Mouse (Mus musculus) olfactory bulb, adult 2 months (tissue): ENCODE data around the gene Polr2a. TPM values are rescaled to one million over a fixed set of nuclear protein-coding genes. Genes with fewer than 3 reads are reported as not detected.

Source experiments
- H3K27ac ChIP-seq: fragments of 200-500 bp; 2 replicates; pipeline ENCODE4 v1.5.1; 2012; ENCODE audit warnings: low read depth, low read length; ENCODE audit not compliant: insufficient read depth
- H3K4me1 ChIP-seq: fragments of 200-500 bp; 2 replicates; pipeline ENCODE4 v1.6.1; 2012; ENCODE audit warnings: low read length; ENCODE audit not compliant: control insufficient read depth, insufficient read depth
- H3K4me3 ChIP-seq: fragments of 200-500 bp; 2 replicates; pipeline ENCODE4 v1.5.1; 2012; ENCODE audit warnings: mild to moderate bottlenecking, low read depth, low read length, moderate library complexity; ENCODE audit not compliant: insufficient read depth
- CTCF ChIP-seq: fragments of 200-500 bp; IDR thresholded peaks from 2 replicates; pipeline ENCODE4 v1.5.1; 2012; ENCODE audit warnings: low read depth, mild to moderate bottlenecking, low read length, moderate library complexity; ENCODE audit not compliant: insufficient read depth
- POLR2A ChIP-seq: fragments of 200-500 bp; IDR thresholded peaks from 2 replicates; pipeline ENCODE4 v1.6.1; 2012; ENCODE audit warnings: mild to moderate bottlenecking, low read depth, low read length, moderate library complexity; ENCODE audit not compliant: insufficient read depth
- WGBS: fragments of 180-500 bp; shearing (Covaris S2); methylation state at CpG from one replicate; pipeline ENCODE4 v1.1.7; 2018; 5-methylcytosine and 5-hydroxymethylcytosine counted together
- polyA plus RNA-seq: library from polyadenylated mRNA; stranded (reverse); fragments of >200 nt; gene quantifications from 2 replicates; pipeline ENCODE4 v1.2.4, GENCODE M21; 2012; ENCODE audit warnings: low replicate concordance; ENCODE audit not compliant: missing spikeins, insufficient read depth, insufficient read length

Gene Polr2a
- polyA plus RNA-seq, 1 experiment, result 105 TPM

GRCm38 (mm10) chr11:69692863-69693262, 65.6 kb downstream of the Polr2a start:
- Histone ChIP-seq H3K4me1 (peaks cover 15% of the 10 kb centered on the region), H3K27ac (no peak overlapping the region), H3K4me3 (no peak overlapping the region)
- WGBS, result 90% methylated on average over 6 of the region's 6 CpGs
- TF ChIP-seq CTCF (no peak), POLR2A (no peak)

- H3K4me3 ChIP-seq, result no peak overlapping the region
- H3K4me1 ChIP-seq, result peaks cover 15% of the 10 kb centered on the region
- TF ChIP-seq CTCF, result no peak
- TF ChIP-seq POLR2A, result no peak
- H3K27ac ChIP-seq, result no peak overlapping the region
- 71% methylated on average over 9 of the region's 9 CpGs for WGBS
Measured at GRCm38 (mm10) chr11:69692196-69692811, 66.1 kb downstream of the Polr2a start.

- Histone ChIP-seq H3K27ac (no peak overlapping the region), H3K4me1 (peaks cover 25% of the 10 kb centered on the region), H3K4me3 (no peak overlapping the region)
- no peak for TF ChIP-seq POLR2A
- no peak for TF ChIP-seq CTCF
- 97% methylated on average over 1 of the region's 1 CpGs for WGBS
Measured at GRCm38 (mm10) chr11:69689891-69690290, 68.5 kb downstream of the Polr2a start.

GRCm38 (mm10) chr11:69687061-69687460, 71.4 kb downstream of the Polr2a start:
- Histone ChIP-seq H3K4me1 (peaks cover 22% of the 10 kb centered on the region), H3K27ac (no peak overlapping the region), H3K4me3 (no peak overlapping the region)
- WGBS, result 68% methylated on average over 5 of the region's 5 CpGs
- no peak for TF ChIP-seq POLR2A

GRCm38 (mm10) chr11:69686377-69686776, 72.1 kb downstream of the Polr2a start:
- Histone ChIP-seq H3K4me3 (no peak overlapping the region), H3K27ac (no peak overlapping the region), H3K4me1 (peaks cover 22% of the 10 kb centered on the region)
- TF ChIP-seq POLR2A, result no peak
- no peak for TF ChIP-seq CTCF
- 3% methylated on average over 4 of the region's 4 CpGs for WGBS

GRCm38 (mm10) chr11:69685526-69686148, 72.8 kb downstream of the Polr2a start, which contains the start of gene Tnfsf13:
TSS of gene Tnfsf13 (minus strand) at chr11:69685784.
- Histone ChIP-seq H3K4me1 (peaks cover 24% of the 10 kb centered on the region), H3K4me3 (no peak within 1 kb of the TSS), H3K27ac (peak within 1 kb of the TSS; percentile 94)
- TF ChIP-seq POLR2A, result no peak; the same call in 1 of the 2 replicates
- TF ChIP-seq CTCF, result no peak
- WGBS, result 40% methylated on average over 10 of the region's 10 CpGs

GRCm38 (mm10) chr11:69684936-69685335, 73.5 kb downstream of the Polr2a start:
- TF ChIP-seq CTCF, result no peak
- no peak for TF ChIP-seq POLR2A
- H3K4me1 ChIP-seq, result peaks cover 31% of the 10 kb centered on the region
- no peak overlapping the region for H3K4me3 ChIP-seq
- H3K27ac ChIP-seq, result peak overlapping the region; percentile 94
- WGBS, result 72% methylated on average over 6 of the region's 6 CpGs

- peaks cover 32% of the 10 kb centered on the region for H3K4me1 ChIP-seq
- TF ChIP-seq POLR2A, result no peak
- TF ChIP-seq CTCF, result no peak
- no peak overlapping the region for H3K27ac ChIP-seq
- no peak overlapping the region for H3K4me3 ChIP-seq
- WGBS, result 87% methylated on average over 12 of the region's 12 CpGs
Measured at GRCm38 (mm10) chr11:69684128-69684745, 74.2 kb downstream of the Polr2a start.

Other genes with a start within 250 kb of the Polr2a start
- gene Dnah2, start 209.5 kb downstream of the Polr2a start, polyA plus RNA-seq, result not detected in 2 replicates
- not detected in 2 replicates for gene Efnb3, start 198.4 kb downstream of the Polr2a start, polyA plus RNA-seq
- gene Wrap53, start 178.4 kb downstream of the Polr2a start, polyA plus RNA-seq, result not detected in 2 replicates
- not detected in 2 replicates for gene Trp53, start 178.3 kb downstream of the Polr2a start, polyA plus RNA-seq
- gene Atp1b2, start 152.7 kb downstream of the Polr2a start, polyA plus RNA-seq, result 162 TPM in 1 of 2 replicates, not detected in the other
- not detected in 2 replicates for gene Shbg, start 140.7 kb downstream of the Polr2a start, polyA plus RNA-seq
- not detected in 2 replicates for gene Sat2, start 136.6 kb downstream of the Polr2a start, polyA plus RNA-seq
- not detected in 2 replicates for gene Fxr2, start 125.6 kb downstream of the Polr2a start, polyA plus RNA-seq
- not detected in 2 replicates for gene Sox15, start 103.3 kb downstream of the Polr2a start, polyA plus RNA-seq
- not detected in 2 replicates for gene Mpdu1, start 96.0 kb downstream of the Polr2a start, polyA plus RNA-seq
- gene Cd68, start 92.5 kb downstream of the Polr2a start, polyA plus RNA-seq, result not detected in 2 replicates
- gene Eif4a1, start 86.2 kb downstream of the Polr2a start, polyA plus RNA-seq, result 796 TPM in 1 of 2 replicates, not detected in the other
- gene Senp3, start 76.6 kb downstream of the Polr2a start, polyA plus RNA-seq, result not detected in 2 replicates
- gene Tnfsf13, start 72.9 kb downstream of the Polr2a start, polyA plus RNA-seq, result not detected in 2 replicates
- not detected in 2 replicates for gene Tnfsf12, start 62.8 kb downstream of the Polr2a start, polyA plus RNA-seq
- gene Tnfsfm13, start 62.5 kb downstream of the Polr2a start, polyA plus RNA-seq, result not detected in 2 replicates
- gene Slc35g3, start 3.3 kb upstream of the Polr2a start, polyA plus RNA-seq, result not detected in 2 replicates
- gene Zbtb4, start 7.3 kb upstream of the Polr2a start, polyA plus RNA-seq, result 250 TPM in 1 of 2 replicates, not detected in the other
- gene Chrnb1, start 37.3 kb upstream of the Polr2a start, polyA plus RNA-seq, result not detected in 2 replicates
- not detected in 2 replicates for gene Fgf11, start 43.2 kb upstream of the Polr2a start, polyA plus RNA-seq
- gene Tmem102, start 47.0 kb upstream of the Polr2a start, polyA plus RNA-seq, result not detected in 2 replicates
- not detected in 2 replicates for gene Gm39566, start 56.7 kb upstream of the Polr2a start, polyA plus RNA-seq
- not detected in 2 replicates for gene Spem2, start 59.8 kb upstream of the Polr2a start, polyA plus RNA-seq
- not detected in 2 replicates for gene Spem1, start 63.5 kb upstream of the Polr2a start, polyA plus RNA-seq
- 82.2 TPM in 1 of 2 replicates, not detected in the other for gene Nlgn2, start 79.1 kb upstream of the Polr2a start, polyA plus RNA-seq
- gene Tmem256, start 79.9 kb upstream of the Polr2a start, polyA plus RNA-seq, result not detected in 2 replicates
- not detected in 2 replicates for gene Plscr3, start 87.7 kb upstream of the Polr2a start, polyA plus RNA-seq
- not detected in 2 replicates for gene Tnk1, start 100.1 kb upstream of the Polr2a start, polyA plus RNA-seq
- not detected in 2 replicates for gene Tmem95, start 119.4 kb upstream of the Polr2a start, polyA plus RNA-seq
- not detected in 2 replicates for gene Kctd11, start 122.8 kb upstream of the Polr2a start, polyA plus RNA-seq
- 120 TPM in 1 of 2 replicates, not detected in the other for gene Acap1, start 136.9 kb upstream of the Polr2a start, polyA plus RNA-seq
- not detected in 2 replicates for gene 2810408A11Rik, start 142.3 kb upstream of the Polr2a start, polyA plus RNA-seq
- not detected in 2 replicates for gene Neurl4, start 142.4 kb upstream of the Polr2a start, polyA plus RNA-seq
- gene Gps2, start 155.3 kb upstream of the Polr2a start, polyA plus RNA-seq, result not detected in 2 replicates
- gene Eif5a, start 163.3 kb upstream of the Polr2a start, polyA plus RNA-seq, result 516 and 653 TPM in 2 replicates
- not detected in 2 replicates for gene Ybx2, start 177.2 kb upstream of the Polr2a start, polyA plus RNA-seq
- not detected in 2 replicates for gene Slc2a4, start 189.6 kb upstream of the Polr2a start, polyA plus RNA-seq
- not detected in 2 replicates for gene Cldn7, start 206.1 kb upstream of the Polr2a start, polyA plus RNA-seq
- gene Ctdnep1, start 222.5 kb upstream of the Polr2a start, polyA plus RNA-seq, result not detected in 2 replicates
- not detected in 2 replicates for gene Elp5, start 223.9 kb upstream of the Polr2a start, polyA plus RNA-seq
- not detected in 2 replicates for gene Gabarap, start 232.5 kb upstream of the Polr2a start, polyA plus RNA-seq
- gene Phf23, start 237.1 kb upstream of the Polr2a start, polyA plus RNA-seq, result not detected in 2 replicates
- not detected in 2 replicates for gene Dvl2, start 242.0 kb upstream of the Polr2a start, polyA plus RNA-seq